ENCODE assay signal across 7 mouse cellular contexts in the genomic region with DNA sequence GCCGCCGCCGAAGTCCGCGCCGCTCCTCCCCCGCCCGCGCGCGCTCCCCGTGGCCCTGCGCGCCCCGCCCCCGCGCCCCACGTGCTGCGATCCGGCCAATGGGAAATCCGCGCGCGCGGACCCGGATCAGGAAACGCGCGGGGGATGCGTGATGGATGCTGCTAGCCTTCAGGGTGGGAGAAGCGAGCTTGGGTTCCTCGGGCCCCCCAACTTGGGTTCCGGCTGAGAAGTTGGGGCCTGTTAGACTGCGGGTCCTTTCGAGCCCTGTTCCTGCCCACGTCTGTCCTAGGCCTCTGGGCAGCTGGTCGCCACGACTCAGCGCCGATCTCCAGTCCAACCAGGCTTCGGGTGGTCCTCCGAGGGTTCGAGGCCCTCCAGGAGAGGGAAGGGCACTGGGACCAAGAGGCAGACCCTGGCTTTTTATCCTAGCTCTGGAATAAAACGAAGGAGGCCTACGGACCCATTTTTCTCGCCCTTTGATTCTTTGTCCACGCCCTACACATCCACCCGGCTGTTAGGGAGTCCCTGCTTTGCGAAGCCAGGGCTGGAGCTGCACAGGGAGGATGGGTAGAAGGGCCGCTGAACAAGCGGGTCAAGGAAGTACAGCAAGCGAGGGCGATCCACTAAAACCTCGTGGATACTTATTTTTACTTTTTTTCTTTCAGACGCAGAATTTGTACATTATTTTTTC. TPM values are rescaled to one million over a fixed set of nuclear protein-coding genes. Genes with fewer than 3 reads are reported as not detected.
DNase-seq lines count a peak whose midpoint lies in the region; ATAC-seq lines count a peak whose summit lies in the region.

No protein-coding gene starts in this region.

- peak; percentile 94 for ATAC-seq in activated CD4-positive, CD25-positive, alpha-beta regulatory T cell, adult 4 months

- peak; percentile 90 for DNase-seq in embryo, embryonic 9.5 days (ENCODE audit: extremely low spot score)
- peak; percentile 67 to 70 for DNase-seq in heart, adult 9 months (ENCODE audit: low spot score in 2 of 2)
- DNase-seq in kidney, adult 8-10 months, result peak; percentile 82 to 87
- peak; percentile 93 for DNase-seq in lung, postnatal 10 days
- DNase-seq in ovary, adult 18-20 months (ENCODE audit: low spot score), result peak; percentile 58
- DNase-seq in thymus, postnatal 4 days, result peak; percentile 89

RNA-seq across cellular contexts. Expression of a gene that starts 0.5 kb away (rescaled TPM):
- polyA plus RNA-seq in activated CD4-positive, CD25-positive, alpha-beta regulatory T cell, adult 4 months (2017; shearing (Covaris generic)), result not detected

RNA-seq across cellular contexts. Expression of a gene that starts 12.4 kb away (rescaled TPM):
- not detected for polyA plus RNA-seq in activated CD4-positive, CD25-positive, alpha-beta regulatory T cell, adult 4 months (2017; shearing (Covaris generic))

RNA-seq across cellular contexts. Expression of a gene that starts 14.7 kb away (rescaled TPM):
- polyA plus RNA-seq in activated CD4-positive, CD25-positive, alpha-beta regulatory T cell, adult 4 months (2017; shearing (Covaris generic)), result not detected

RNA-seq across cellular contexts. Expression of a gene that starts 16.5 kb away (rescaled TPM):
- polyA plus RNA-seq in activated CD4-positive, CD25-positive, alpha-beta regulatory T cell, adult 4 months (2017; shearing (Covaris generic)), result not detected

RNA-seq across cellular contexts. Expression of a gene that starts 21.1 kb away (rescaled TPM):
- under 1 TPM in 1 of 2 experiments, not detected in 1; 0.21 TPM for polyA plus RNA-seq in activated CD4-positive, CD25-positive, alpha-beta regulatory T cell, adult 4 months (2017; shearing (Covaris generic))

Comparison
In these comparisons a context has a peak if more than half of its experiments do, and no peak if none do; other contexts are left out.
1. Peak in every context shown above with its lines: DNase-seq and ATAC-seq.